Mouse (Mus musculus) hindbrain, embryonic 15.5 days (tissue): ENCODE measurements around the gene Kiss1. TPM values are rescaled to one million over a fixed set of nuclear protein-coding genes. Genes with fewer than 3 reads are reported as not detected.

Experiments
- ATAC-seq: fragments of 200-750 bp; cut with Nextera tagmentation; 2 replicates; pipeline ENCODE4 v1.8.0; 2017; ENCODE audit warnings: low read depth, moderate number of reproducible peaks, moderate TSS enrichment; ENCODE audit not compliant: low FRiP score
- H3K27ac ChIP-seq: fragments of 300-500 bp; sonication (generic); replicated peaks from 2 replicates; pipeline ENCODE4 v1.5.1; 2015; ENCODE audit warnings: mild to moderate bottlenecking, inconsistent platforms
- H3K27me3 ChIP-seq: fragments of 300-500 bp; sonication (generic); 2 replicates; pipeline ENCODE4 v1.6.1; 2015; ENCODE audit warnings: control low read depth, inconsistent platforms
- H3K36me3 ChIP-seq: fragments of 300-500 bp; sonication (generic); 2 replicates; pipeline ENCODE4 v1.6.1; 2015; ENCODE audit warnings: control low read depth, inconsistent platforms
- H3K4me1 ChIP-seq: fragments of 300-500 bp; sonication (generic); replicated peaks from 2 replicates; pipeline ENCODE4 v1.6.1; 2015; ENCODE audit warnings: control low read depth, inconsistent platforms
- H3K4me2 ChIP-seq: fragments of 300-500 bp; sonication (generic); 2 replicates; pipeline ENCODE4 v1.6.1; 2015; ENCODE audit warnings: moderate library complexity, mild to moderate bottlenecking, inconsistent platforms
- H3K4me3 ChIP-seq: fragments of 300-500 bp; sonication (generic); 2 replicates; pipeline ENCODE4 v1.5.1; 2015; ENCODE audit warnings: mild to moderate bottlenecking, inconsistent platforms
- H3K9ac ChIP-seq: fragments of 300-500 bp; sonication (generic); 2 replicates; pipeline ENCODE4 v1.6.1; 2015; ENCODE audit warnings: inconsistent platforms
- H3K9me3 ChIP-seq: fragments of 300-500 bp; sonication (generic); 2 replicates; pipeline ENCODE4 v1.6.1; 2016; ENCODE audit warnings: control low read depth, inconsistent platforms
- WGBS: fragments of 180-500 bp; shearing (Covaris S2); methylation state at CpG from one replicate; pipeline ENCODE4 v1.1.7; 2015; 5-methylcytosine and 5-hydroxymethylcytosine counted together
- polyA plus RNA-seq: library from polyadenylated mRNA; unstranded; fragments of >200 nt; fragmentation: Nextera tagmentation; extraction: Ambion mirVana; gene quantifications from 2 replicates; pipeline ENCODE4 v1.2.1, GENCODE M21; 2015

Kiss1 gene
- polyA plus RNA-seq, 1 experiment from 2014 or later, result 0.34 TPM

GRCm38 (mm10) chr1:133364890-133365289, 43.2 kb downstream of the Kiss1 start:
- no peaks in the 10 kb centered on the region for H3K36me3 ChIP-seq
- peak overlapping the region; percentile 87; the same call in 1 of the 2 replicates for H3K4me2 ChIP-seq
- H3K27me3 ChIP-seq, result peaks cover 9% of the 10 kb centered on the region; the same call in 1 of the 2 replicates
- H3K9ac ChIP-seq, result no peak overlapping the region
- H3K9me3 ChIP-seq, result no peaks in the 10 kb centered on the region
- 56% methylated on average over 2 of the region's 2 CpGs for WGBS
- peaks cover 30% of the 10 kb centered on the region for H3K4me1 ChIP-seq
- no peak overlapping the region for H3K4me3 ChIP-seq
- no peak overlapping the region for H3K27ac ChIP-seq
- no peak for ATAC-seq

GRCm38 (mm10) chr1:133366951-133367605, 45.4 kb downstream of the Kiss1 start:
- ATAC-seq, result no peak
- H3K27ac ChIP-seq, result no peak overlapping the region
- peak overlapping the region; percentile 7; the same call in 1 of the 2 replicates for H3K4me2 ChIP-seq
- WGBS, result 56% methylated on average over 10 of the region's 10 CpGs
- H3K9me3 ChIP-seq, result no peaks in the 10 kb centered on the region
- no peaks in the 10 kb centered on the region for H3K36me3 ChIP-seq
- H3K9ac ChIP-seq, result no peak overlapping the region
- peaks cover 8% of the 10 kb centered on the region; the same call in 1 of the 2 replicates for H3K27me3 ChIP-seq
- H3K4me1 ChIP-seq, result peaks cover 30% of the 10 kb centered on the region
- H3K4me3 ChIP-seq, result no peak overlapping the region

- H3K27me3 ChIP-seq, result peaks cover 5% of the 10 kb centered on the region; the same call in 1 of the 2 replicates
- no peaks in the 10 kb centered on the region for H3K9me3 ChIP-seq
- ATAC-seq, result no peak
- H3K4me1 ChIP-seq, result peaks cover 30% of the 10 kb centered on the region
- H3K4me2 ChIP-seq, result peak overlapping the region; percentile 7; the same call in 1 of the 2 replicates
- H3K9ac ChIP-seq, result no peak overlapping the region
- no peak overlapping the region for H3K27ac ChIP-seq
- H3K4me3 ChIP-seq, result no peak overlapping the region
- 16% methylated on average over 11 of the region's 11 CpGs for WGBS
- H3K36me3 ChIP-seq, result no peaks in the 10 kb centered on the region
These were observed 46.2 kb downstream of the Kiss1 start for GRCm38 (mm10) chr1:133367606-133368488.

- no peak overlapping the region for H3K9ac ChIP-seq
- peaks cover 5% of the 10 kb centered on the region; the same call in 1 of the 2 replicates for H3K27me3 ChIP-seq
- H3K4me1 ChIP-seq, result peaks cover 26% of the 10 kb centered on the region
- no peak overlapping the region for H3K4me2 ChIP-seq
- WGBS, result 66% methylated on average over 10 of the region's 10 CpGs
- no peak overlapping the region for H3K27ac ChIP-seq
- no peaks in the 10 kb centered on the region for H3K36me3 ChIP-seq
- ATAC-seq, result no peak
- H3K4me3 ChIP-seq, result no peak overlapping the region
- H3K9me3 ChIP-seq, result no peaks in the 10 kb centered on the region
These were observed 47.0 kb downstream of the Kiss1 start for GRCm38 (mm10) chr1:133368644-133369043.

GRCm38 (mm10) chr1:133370352-133370751, 48.7 kb downstream of the Kiss1 start:
- ATAC-seq, result no peak
- peaks cover 12% of the 10 kb centered on the region for H3K4me1 ChIP-seq
- no peak overlapping the region for H3K4me2 ChIP-seq
- H3K4me3 ChIP-seq, result no peak overlapping the region
- WGBS, result 77% methylated on average over 4 of the region's 4 CpGs
- H3K9me3 ChIP-seq, result no peaks in the 10 kb centered on the region
- no peak overlapping the region for H3K27ac ChIP-seq
- H3K36me3 ChIP-seq, result no peaks in the 10 kb centered on the region
- no peaks in the 10 kb centered on the region; the same call in 1 of the 2 replicates for H3K27me3 ChIP-seq
- H3K9ac ChIP-seq, result no peak overlapping the region

GRCm38 (mm10) chr1:133371431-133371830, 49.8 kb downstream of the Kiss1 start:
- no peak for ATAC-seq
- Histone ChIP-seq H3K27ac (no peak overlapping the region), H3K4me2 (no peak overlapping the region), H3K9ac (no peak overlapping the region), H3K4me1 (peaks cover 12% of the 10 kb centered on the region), H3K27me3 (no peaks in the 10 kb centered on the region), H3K36me3 (no peaks in the 10 kb centered on the region), H3K9me3 (no peaks in the 10 kb centered on the region), H3K4me3 (no peak overlapping the region)
- 80% methylated on average over 6 of the region's 6 CpGs for WGBS

GRCm38 (mm10) chr1:133372113-133372512, 50.4 kb downstream of the Kiss1 start:
- ATAC-seq, result no peak
- no peak overlapping the region for H3K4me2 ChIP-seq
- no peaks in the 10 kb centered on the region for H3K9me3 ChIP-seq
- no peaks in the 10 kb centered on the region for H3K27me3 ChIP-seq
- WGBS, result 73% methylated on average over 8 of the region's 8 CpGs
- H3K36me3 ChIP-seq, result no peaks in the 10 kb centered on the region
- H3K9ac ChIP-seq, result no peak overlapping the region
- no peak overlapping the region for H3K27ac ChIP-seq
- peaks cover 12% of the 10 kb centered on the region for H3K4me1 ChIP-seq
- H3K4me3 ChIP-seq, result no peak overlapping the region

GRCm38 (mm10) chr1:133375696-133376346, 54.1 kb downstream of the Kiss1 start:
- Histone ChIP-seq H3K9me3 (no peaks in the 10 kb centered on the region), H3K4me3 (no peak overlapping the region), H3K9ac (no peak overlapping the region), H3K4me1 (no peaks in the 10 kb centered on the region), H3K27me3 (no peaks in the 10 kb centered on the region), H3K27ac (no peak overlapping the region), H3K4me2 (no peak overlapping the region), H3K36me3 (no peaks in the 10 kb centered on the region)
- no peak for ATAC-seq
- 55% methylated on average over 10 of the region's 10 CpGs for WGBS

GRCm38 (mm10) chr1:133377547-133377946, 55.9 kb downstream of the Kiss1 start:
- WGBS, result 87% methylated on average over 5 of the region's 5 CpGs

More at GRCm38 (mm10) chr1:133377547-133377946, 55.9 kb downstream of the Kiss1 start:
- Histone ChIP-seq H3K4me3 (no peak overlapping the region), H3K27ac (no peak overlapping the region), H3K4me2 (no peak overlapping the region), H3K27me3 (no peaks in the 10 kb centered on the region), H3K9me3 (no peaks in the 10 kb centered on the region), H3K36me3 (no peaks in the 10 kb centered on the region), H3K9ac (no peak overlapping the region), H3K4me1 (peaks cover 5% of the 10 kb centered on the region)
- ATAC-seq, result no peak
